Mouse (Mus musculus): ENCODE measurements at regions not wholly inside any gene's neighbourhood (a gene's known extent, or its start where the extent isn't known, plus 50 kb on each side); places are given as distances from the start of the nearest gene placed in this dataset.

- no peak for ATAC-seq (replicated peaks; ENCODE audit: low read depth, poor library complexity, severe bottlenecking)
Observed at GRCm38 (mm10) chr8:4411126-4411525, 81.7 kb upstream of the Cers4 start.

GRCm38 (mm10) chr8:4411836-4412235, 81.0 kb upstream of the Cers4 start:
- ATAC-seq (replicated peaks; ENCODE audit: low read depth, poor library complexity, severe bottlenecking), result no peak

GRCm38 (mm10) chr8:4413206-4413605, 79.6 kb upstream of the Cers4 start:
- ATAC-seq (replicated peaks; ENCODE audit: low read depth, poor library complexity, severe bottlenecking), result peak; percentile 74

- no peak for ATAC-seq (replicated peaks; ENCODE audit: low read depth, poor library complexity, severe bottlenecking)
Observed at GRCm38 (mm10) chr8:4413764-4414163, 79.1 kb upstream of the Cers4 start.

GRCm38 (mm10) chr8:4417141-4417540, 75.7 kb upstream of the Cers4 start:
- ATAC-seq (replicated peaks; ENCODE audit: low read depth, poor library complexity, severe bottlenecking), result no peak

- no peak for ATAC-seq (replicated peaks; ENCODE audit: low read depth, poor library complexity, severe bottlenecking)
Observed at GRCm38 (mm10) chr8:4433161-4433560, 59.7 kb upstream of the Cers4 start.

GRCm38 (mm10) chr8:4436546-4436945, 56.3 kb upstream of the Cers4 start:
- no peak for ATAC-seq (replicated peaks; ENCODE audit: low read depth, poor library complexity, severe bottlenecking)

Data from common myeloid progenitor, adult 5-6 weeks (primary cell).